Mouse (Mus musculus) ES-E14 (cell line): Measurements from ENCODE around the gene Cnpy1. TPM values are rescaled to one million over a fixed set of nuclear protein-coding genes. Genes with fewer than 3 reads are reported as not detected.
A peak's percentile ranks its signal among the peaks of the same experiment; 100 is the strongest.

ENCODE experiments used
- DNase-seq: peaks from one replicate; pipeline ENCODE4 v3.0.0-alpha.2; 2013; ENCODE audit warnings: low read depth, low spot score
- H3K27ac ChIP-seq: 2 replicates; pipeline ENCODE4 v1.5.1; 2012; ENCODE audit warnings: low read depth, mild to moderate bottlenecking, low read length, moderate library complexity, mixed read lengths; ENCODE audit not compliant: poor library complexity, insufficient read depth, severe bottlenecking
- H3K36me3 ChIP-seq: 2 replicates; pipeline ENCODE4 v1.6.1; 2012; ENCODE audit warnings: mild to moderate bottlenecking, low read length, moderate library complexity, mixed read lengths; ENCODE audit not compliant: control insufficient read depth, poor library complexity, insufficient read depth, severe bottlenecking
- H3K4me1 ChIP-seq, 2 experiments: fragments of 150-350 bp in 1 of 2; sonication (generic) in 1 of 2; 2 replicates each; pipeline ENCODE4 v1.6.1; 2012; ENCODE audit warnings: low read length in 2 of 2, mild to moderate bottlenecking in 1 of 2, mixed read lengths in 1 of 2; ENCODE audit not compliant: control insufficient read depth in 2 of 2, insufficient read depth in 2 of 2, poor library complexity in 1 of 2
- H3K4me3 ChIP-seq, 2 experiments: fragments of 150-350 bp in 1 of 2; sonication (generic) in 1 of 2; 2 replicates each; pipeline ENCODE4 v1.5.1; 2012; ENCODE audit warnings: low read length in 2 of 2, low read depth in 1 of 2, mild to moderate bottlenecking in 1 of 2, mixed read lengths in 1 of 2; ENCODE audit not compliant: insufficient read depth in 1 of 2, poor library complexity in 1 of 2, severe bottlenecking in 1 of 2
- H3K9ac ChIP-seq: 2 replicates; pipeline ENCODE4 v1.6.1; 2012; ENCODE audit warnings: low read depth, mild to moderate bottlenecking, low read length, mixed read lengths; ENCODE audit not compliant: poor library complexity, insufficient read depth, severe bottlenecking
- H3K9me3 ChIP-seq: fragments of 150-350 bp; sonication (generic); 2 replicates; pipeline ENCODE4 v1.6.1; 2012; ENCODE audit warnings: low read depth, mild to moderate bottlenecking, low read length; ENCODE audit not compliant: control insufficient read depth, insufficient read depth
- CHD2 ChIP-seq: IDR thresholded peaks from 2 replicates; pipeline ENCODE4 v1.6.1; 2014; ENCODE audit warnings: mild to moderate bottlenecking, low read depth, low read length, inconsistent platforms
- HCFC1 ChIP-seq: IDR thresholded peaks from 2 replicates; pipeline ENCODE4 v1.6.1; 2012; ENCODE audit warnings: low read length, inconsistent platforms, borderline replicate concordance; ENCODE audit not compliant: insufficient read depth
- MAFK ChIP-seq: IDR thresholded peaks from 2 replicates; pipeline ENCODE4 v1.6.1; 2014; ENCODE audit warnings: mild to moderate bottlenecking, low read depth, low read length, inconsistent platforms; ENCODE audit not compliant: insufficient read depth
- ZC3H11A ChIP-seq: IDR thresholded peaks from 2 replicates; pipeline ENCODE4 v1.6.1; 2012; ENCODE audit warnings: low read depth, mild to moderate bottlenecking, inconsistent platforms, low read length, borderline replicate concordance
- ZNF384 ChIP-seq: IDR thresholded peaks from 2 replicates; pipeline ENCODE4 v1.6.1; 2012; ENCODE audit warnings: low read depth, low read length, inconsistent platforms
- in situ Hi-C, 2 experiments: fragments of 600-800 bp; cut with MboI; formaldehyde crosslinking; loops; one replicate each; pipeline ENCODE4 v1.15.1; 2025; ENCODE audit warnings: low sequenced_read_pairs in 2 of 2, inconsistent platforms in 1 of 2; ENCODE audit not compliant: unreplicated experiment in 2 of 2
- total RNA-seq: library from RNA; depleted of rRNA; stranded (reverse); fragments of 300-350 nt; gene quantifications from 2 replicates; pipeline ENCODE4 v1.2.3, GENCODE M21; 2012

Gene Cnpy1
- total RNA-seq, 1 experiment = 76.9 TPM

- no peaks in the 10 kb centered on the region for H3K9me3 ChIP-seq
- no peak overlapping the region for H3K27ac ChIP-seq
- in situ Hi-C loops = loop anchor here in 1 of 2 experiments (10.0 kb wide), 2 partner anchors 305 to 1315 kb away; partner anchors contain the start of genes Mnx1 and Shh
- peaks cover 0 to 2% of the 10 kb centered on the region in 2 experiments; a peak in 2 of 4 replicates for H3K4me1 ChIP-seq
- no peak overlapping the region for H3K4me3 ChIP-seq
- no peaks in the 10 kb centered on the region for H3K36me3 ChIP-seq
- TF ChIP-seq MAFK (no peak), CHD2 (no peak), HCFC1 (no peak), ZNF384 (no peak), ZC3H11A (no peak)
- DNase-seq = no peak
- H3K9ac ChIP-seq = no peak overlapping the region
Observed at GRCm38 (mm10) chr5:28159891-28160470, 85.6 kb downstream of the Cnpy1 start.

GRCm38 (mm10) chr5:28159072-28159458, 86.5 kb downstream of the Cnpy1 start:
- in situ Hi-C loops = no loop called here
- Histone ChIP-seq H3K27ac (no peak overlapping the region), H3K4me3 (no peak overlapping the region), H3K36me3 (no peaks in the 10 kb centered on the region), H3K4me1 (peaks cover 0 to 2% of the 10 kb centered on the region in 2 experiments; a peak in 2 of 4 replicates), H3K9me3 (no peaks in the 10 kb centered on the region), H3K9ac (no peak overlapping the region)
- no peak for DNase-seq
- no peak for TF ChIP-seq ZC3H11A
- no peak for TF ChIP-seq MAFK
- TF ChIP-seq HCFC1 = no peak
- no peak for TF ChIP-seq ZNF384
- no peak for TF ChIP-seq CHD2

- DNase-seq = no peak
- TF ChIP-seq HCFC1 (no peak), ZC3H11A (no peak), MAFK (no peak), ZNF384 (no peak), CHD2 (no peak)
- H3K4me1 ChIP-seq = peaks cover 0 to 2% of the 10 kb centered on the region in 2 experiments; a peak in 2 of 4 replicates
- peak overlapping the region; percentile 16 to 20; a peak in 3 of 4 replicates for H3K4me3 ChIP-seq
- H3K9me3 ChIP-seq = no peaks in the 10 kb centered on the region
- no peak overlapping the region for H3K27ac ChIP-seq
- in situ Hi-C loops = no loop called here
- no peaks in the 10 kb centered on the region for H3K36me3 ChIP-seq
- H3K9ac ChIP-seq = no peak overlapping the region
Observed at GRCm38 (mm10) chr5:28158308-28159071, 87.1 kb downstream of the Cnpy1 start.

- DNase-seq = no peak
- Histone ChIP-seq H3K36me3 (no peaks in the 10 kb centered on the region), H3K4me3 (peak overlapping the region; percentile 16 to 20; a peak in 3 of 4 replicates), H3K4me1 (peaks cover 0 to 2% of the 10 kb centered on the region in 2 experiments; a peak in 2 of 4 replicates), H3K9me3 (no peaks in the 10 kb centered on the region), H3K9ac (no peak overlapping the region), H3K27ac (no peak overlapping the region)
- in situ Hi-C loops = no loop called here
- TF ChIP-seq ZC3H11A (no peak), CHD2 (no peak), HCFC1 (no peak), MAFK (no peak)
Observed at GRCm38 (mm10) chr5:28157781-28158180, 87.8 kb downstream of the Cnpy1 start.
